Mouse (Mus musculus) MEL (cell line): Measurements from ENCODE around the gene Wdr31. TPM values are rescaled to one million over a fixed set of nuclear protein-coding genes. Genes with fewer than 3 reads are reported as not detected.

Experiments used
- DNase-seq: peaks from one replicate; pipeline ENCODE4 v3.0.0; 2011; ENCODE audit warnings: low read depth, low spot score
- H3K27ac ChIP-seq: 2 replicates; pipeline ENCODE4 v1.5.1; 2012; ENCODE audit warnings: low read depth, mild to moderate bottlenecking, control low read depth, low read length, moderate library complexity; ENCODE audit not compliant: control insufficient read depth
- H3K27me3 ChIP-seq, 2 experiments: fragments of 150-350 bp in 1 of 2; sonication (generic) in 1 of 2; 2 replicates each; pipeline ENCODE4 v1.6.1; 2012; ENCODE audit warnings: low read length in 2 of 2, mild to moderate bottlenecking in 2 of 2, improper control_type of control experiment in 1 of 2, moderate library complexity in 1 of 2; ENCODE audit not compliant: insufficient read depth in 2 of 2, control insufficient read depth in 1 of 2
- H3K36me3 ChIP-seq, 2 experiments: 2 replicates each; pipeline ENCODE4 v1.6.1; 2012 to 2014; ENCODE audit warnings: low read length in 2 of 2, improper control_type of control experiment in 1 of 2, inconsistent platforms in 1 of 2, mild to moderate bottlenecking in 1 of 2; ENCODE audit not compliant: insufficient read depth in 2 of 2, control insufficient read depth in 1 of 2
- H3K4me1 ChIP-seq, 2 experiments: fragments of 150-350 bp in 1 of 2; sonication (generic) in 1 of 2; 2 replicates each; pipeline ENCODE4 v1.6.1; 2012; ENCODE audit warnings: low read length in 2 of 2, improper control_type of control experiment in 1 of 2, mild to moderate bottlenecking in 1 of 2; ENCODE audit not compliant: insufficient read depth in 2 of 2, control insufficient read depth in 1 of 2
- H3K4me3 ChIP-seq, 2 experiments: fragments of 150-350 bp in 1 of 2; sonication (generic) in 1 of 2; 2 replicates each; pipeline ENCODE4 v1.5.1; 2012; ENCODE audit warnings: low read depth in 2 of 2, low read length in 2 of 2, mild to moderate bottlenecking in 2 of 2, moderate library complexity in 2 of 2, control low read depth in 1 of 2, improper control_type of control experiment in 1 of 2; ENCODE audit not compliant: control insufficient read depth in 1 of 2, insufficient read depth in 1 of 2
- H3K79me2 ChIP-seq: 2 replicates; pipeline ENCODE4 v1.6.1; 2012; ENCODE audit warnings: mild to moderate bottlenecking, low read length, moderate library complexity; ENCODE audit not compliant: control insufficient read depth, poor library complexity, insufficient read depth
- H3K9ac ChIP-seq: 2 replicates; pipeline ENCODE4 v1.6.1; 2012; ENCODE audit warnings: low read depth, mild to moderate bottlenecking, control low read depth, low read length, moderate library complexity; ENCODE audit not compliant: control insufficient read depth, poor library complexity, severe bottlenecking
- H3K9me3 ChIP-seq: fragments of 150-350 bp; sonication (generic); replicated peaks from 2 replicates; pipeline ENCODE4 v1.6.1; 2012; ENCODE audit warnings: mild to moderate bottlenecking, low read length, improper control_type of control experiment, moderate library complexity; ENCODE audit not compliant: insufficient read depth
- BHLHE40 ChIP-seq: IDR thresholded peaks from 2 replicates; pipeline ENCODE4 v1.6.1; 2012; ENCODE audit warnings: low read depth, mild to moderate bottlenecking, inconsistent platforms, low read length, improper control_type of control experiment, borderline replicate concordance
- CHD1 ChIP-seq: IDR thresholded peaks from 2 replicates; pipeline ENCODE4 v1.6.1; 2012; ENCODE audit warnings: low read depth, mild to moderate bottlenecking, inconsistent platforms, low read length, improper control_type of control experiment
- CHD2 ChIP-seq: IDR thresholded peaks from 2 replicates; pipeline ENCODE4 v1.6.1; 2011; ENCODE audit warnings: low read length, improper control_type of control experiment
- CTCF ChIP-seq, 3 experiments: IDR thresholded peaks in 2 of 3; conservative IDR thresholded peaks in 1 of 3; 2 replicates each; pipeline ENCODE4 v1.5.1; 2011 to 2012; ENCODE audit warnings: low read length in 3 of 3, low read depth in 2 of 3, mild to moderate bottlenecking in 2 of 3, improper control_type of control experiment in 1 of 3, inconsistent platforms in 1 of 3, mixed read lengths in 1 of 3, moderate library complexity in 1 of 3; ENCODE audit not compliant: control insufficient read depth in 1 of 3, insufficient read depth in 1 of 3, poor library complexity in 1 of 3, severe bottlenecking in 1 of 3
- E2F4 ChIP-seq: IDR thresholded peaks from 2 replicates; pipeline ENCODE4 v1.6.1; 2011; ENCODE audit warnings: low read depth, low read length, improper control_type of control experiment, borderline replicate concordance
- ELF1 ChIP-seq: IDR thresholded peaks from 2 replicates; pipeline ENCODE4 v1.6.1; 2014; ENCODE audit warnings: low read depth, mild to moderate bottlenecking, inconsistent platforms, low read length, improper control_type of control experiment, moderate library complexity
- ETS1 ChIP-seq: IDR thresholded peaks from 2 replicates; pipeline ENCODE4 v1.6.1; 2012; ENCODE audit warnings: low read depth, mild to moderate bottlenecking, inconsistent platforms, low read length, improper control_type of control experiment, moderate library complexity
- KAT2A ChIP-seq: conservative IDR thresholded peaks from 2 replicates; pipeline ENCODE4 v1.6.1; 2012; ENCODE audit warnings: low read depth, low read length, improper control_type of control experiment, inconsistent platforms
- MAX ChIP-seq: IDR thresholded peaks from 2 replicates; pipeline ENCODE4 v1.6.1; 2011; ENCODE audit warnings: low read length, improper control_type of control experiment
- MAZ ChIP-seq: IDR thresholded peaks from 2 replicates; pipeline ENCODE4 v1.6.1; 2012; ENCODE audit warnings: low read depth, mild to moderate bottlenecking, inconsistent platforms, low read length, improper control_type of control experiment
- MXI1 ChIP-seq: IDR thresholded peaks from 2 replicates; pipeline ENCODE4 v1.6.1; 2011; ENCODE audit warnings: mild to moderate bottlenecking, low read depth, low read length, improper control_type of control experiment
- MYB ChIP-seq: IDR thresholded peaks from 2 replicates; pipeline ENCODE4 v1.6.1; 2011; ENCODE audit warnings: mild to moderate bottlenecking, low read depth, low read length, improper control_type of control experiment
- NRF1 ChIP-seq: IDR thresholded peaks from 2 replicates; pipeline ENCODE4 v1.6.1; 2014; ENCODE audit warnings: low read depth, mild to moderate bottlenecking, inconsistent platforms, low read length, improper control_type of control experiment, moderate library complexity; ENCODE audit not compliant: poor library complexity, insufficient read depth, severe bottlenecking
- POLR2A ChIP-seq, 2 experiments: IDR thresholded peaks; 2 replicates each; pipeline ENCODE4 v1.6.1; 2011 to 2012; ENCODE audit warnings: low read length in 2 of 2, mild to moderate bottlenecking in 2 of 2, control low read depth in 1 of 2, improper control_type of control experiment in 1 of 2, low read depth in 1 of 2, moderate library complexity in 1 of 2; ENCODE audit not compliant: control insufficient read depth in 1 of 2, insufficient read depth in 1 of 2, poor library complexity in 1 of 2
- POLR2AphosphoS2 ChIP-seq: IDR thresholded peaks from 2 replicates; pipeline ENCODE4 v1.6.1; 2011; ENCODE audit warnings: low read length, improper control_type of control experiment
- POLR2AphosphoS5 ChIP-seq: IDR thresholded peaks from 2 replicates; pipeline ENCODE4 v1.6.1; 2012; ENCODE audit warnings: low read depth, borderline replicate concordance, mild to moderate bottlenecking, inconsistent platforms, low read length, moderate library complexity, mixed read lengths
- RAD21 ChIP-seq: IDR thresholded peaks from 2 replicates; pipeline ENCODE4 v1.6.1; 2011; ENCODE audit warnings: mild to moderate bottlenecking, low read depth, low read length, improper control_type of control experiment
- SIN3A ChIP-seq: IDR thresholded peaks from 2 replicates; pipeline ENCODE4 v1.6.1; 2012; ENCODE audit warnings: low read length, improper control_type of control experiment, inconsistent platforms
- SMC3 ChIP-seq: IDR thresholded peaks from 2 replicates; pipeline ENCODE4 v1.6.1; 2011; ENCODE audit warnings: low read depth, low read length, improper control_type of control experiment
- TBP ChIP-seq: IDR thresholded peaks from 2 replicates; pipeline ENCODE4 v1.8.0; 2011; ENCODE audit warnings: low read depth, low read length, improper control_type of control experiment
- TCF12 ChIP-seq: IDR thresholded peaks from 2 replicates; pipeline ENCODE4 v1.6.1; 2014; ENCODE audit warnings: low read depth, mild to moderate bottlenecking, inconsistent platforms, low read length, improper control_type of control experiment, moderate library complexity
- ZC3H11A ChIP-seq: IDR thresholded peaks from 2 replicates; pipeline ENCODE4 v1.6.1; 2012; ENCODE audit warnings: low read depth, mild to moderate bottlenecking, inconsistent platforms, low read length, improper control_type of control experiment
- ZKSCAN1 ChIP-seq: IDR thresholded peaks from 2 replicates; pipeline ENCODE4 v1.6.1; 2012; ENCODE audit warnings: low read depth, mild to moderate bottlenecking, inconsistent platforms, low read length, improper control_type of control experiment, moderate library complexity
- ZMIZ1 ChIP-seq: IDR thresholded peaks from 2 replicates; pipeline ENCODE4 v1.6.1; 2012; ENCODE audit warnings: low read depth, mild to moderate bottlenecking, inconsistent platforms, low read length, improper control_type of control experiment, moderate library complexity
- ZNF384 ChIP-seq: IDR thresholded peaks from 2 replicates; pipeline ENCODE4 v1.6.1; 2012; ENCODE audit warnings: low read depth, mild to moderate bottlenecking, inconsistent platforms, low read length, improper control_type of control experiment
- polyA plus RNA-seq, 2 experiments: library from polyadenylated mRNA; stranded (reverse) in 1 of 2; unstranded in 1 of 2; fragments of >175 nt in 1 of 2; fragments of >200 nt in 1 of 2; gene quantifications; 2 replicates each; pipeline versions ENCODE4 v1.2.1 to v1.2.4; 2012; ENCODE audit warnings: low replicate concordance in 2 of 2, low read depth in 1 of 2; ENCODE audit not compliant: insufficient read length in 2 of 2, insufficient read depth in 1 of 2, missing spikeins in 1 of 2
- total RNA-seq: library from RNA; depleted of rRNA; stranded (reverse); fragments of 300-350 nt; gene quantifications from 2 replicates; pipeline ENCODE4 v1.2.3, GENCODE M21; 2012

Wdr31 gene
- total and polyA plus RNA-seq, 3 experiments, result 0.91 to 1.9 TPM; not detected in 1

- Histone ChIP-seq H3K27ac (no peak overlapping the region), H3K9ac (no peak overlapping the region), H3K27me3 (no peaks in the 10 kb centered on the region), H3K9me3 (no peaks in the 10 kb centered on the region), H3K79me2 (peaks cover 1% of the 10 kb centered on the region; the same call in 1 of the 2 replicates), H3K4me3 (no peak overlapping the region), H3K4me1 (peaks cover 7 to 9% of the 10 kb centered on the region in 2 experiments; a peak in 3 of 4 replicates), H3K36me3 (peaks cover 6% of the 10 kb centered on the region in 2 experiments)
- TF ChIP-seq MXI1, result no peak
- TF ChIP-seq BHLHE40, result no peak
- TF ChIP-seq ZC3H11A, result peak; percentile 58
- TF ChIP-seq RAD21, result peak; percentile 77
- 0 out of 4 replicates have a peak, but pooled peaks of 1 of the 2 experiments have one; percentile 11 for TF ChIP-seq POLR2A (IDR thresholded peaks at IDR 0.05; ENCODE audit: control insufficient read depth in 1 of 2, insufficient read depth in 1 of 2, low read depth in 1 of 2, low read length in 2 of 2, poor library complexity in 1 of 2)
- TF ChIP-seq ETS1, result no peak
- peak; percentile 70 for TF ChIP-seq SMC3
- no peak for TF ChIP-seq ZNF384
- TF ChIP-seq POLR2AphosphoS2, result 0 out of 2 replicates have a peak, but pooled peaks have one; percentile 18
- TF ChIP-seq CHD1, result no peak
- TF ChIP-seq ELF1, result no peak
- TF ChIP-seq MYB, result no peak
- TF ChIP-seq CTCF (IDR thresholded peaks at IDR 0.05 in 2 of 3, conservative IDR thresholded peaks at IDR 0.05 in 1 of 3; ENCODE audit: control insufficient read depth in 1 of 3, insufficient read depth in 1 of 3, low read depth in 2 of 3, low read length in 3 of 3, poor library complexity in 1 of 3, severe bottlenecking in 1 of 3), result peak in 2 of 3 experiments; percentile 37 to 76; a peak in 4 of 6 replicates
- TF ChIP-seq SIN3A, result no peak
- DNase-seq, result peak; percentile 67
These were observed 36.1 kb upstream of the Wdr31 start for GRCm38 (mm10) chr4:62506798-62507197.

DNA sequence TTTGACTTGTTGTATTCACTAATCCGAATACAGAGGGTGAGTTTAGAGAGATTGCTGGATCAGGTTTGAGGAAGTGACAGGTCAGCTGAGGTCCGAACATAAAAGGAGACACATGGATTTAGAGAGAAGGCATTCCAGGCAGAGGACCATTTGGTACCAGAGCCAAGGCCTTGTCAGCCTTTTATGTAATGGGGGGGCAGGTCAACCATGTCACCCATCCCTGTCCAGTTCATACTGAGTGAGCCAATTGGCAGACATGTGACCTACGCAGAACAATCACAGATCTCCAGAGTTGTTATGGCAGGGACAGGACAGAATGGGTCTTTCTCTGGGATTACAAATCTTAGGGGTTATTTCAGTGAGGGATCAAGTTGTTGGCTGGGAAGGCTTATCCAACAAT, 35.3 kb upstream of the Wdr31 start:
- TF ChIP-seq BHLHE40 (no peak), POLR2A (IDR thresholded peaks at IDR 0.05; ENCODE audit: control insufficient read depth in 1 of 2, insufficient read depth in 1 of 2, low read depth in 1 of 2, low read length in 2 of 2, poor library complexity in 1 of 2) (peak in 1 of 2 experiments; percentile 43; a peak in 1 of 4 replicates), MAZ (no peak), TBP (no peak), NRF1 (no peak), POLR2AphosphoS2 (no peak; the same call in 1 of the 2 replicates), CHD1 (no peak), KAT2A (no peak), ZKSCAN1 (no peak), CTCF (IDR thresholded peaks at IDR 0.05 in 2 of 3, conservative IDR thresholded peaks at IDR 0.05 in 1 of 3; ENCODE audit: control insufficient read depth in 1 of 3, insufficient read depth in 1 of 3, low read depth in 2 of 3, low read length in 3 of 3, poor library complexity in 1 of 3, severe bottlenecking in 1 of 3) (no peak), CHD2 (no peak), ZNF384 (no peak), MAX (no peak), E2F4 (no peak), POLR2AphosphoS5 (0 out of 2 replicates have a peak, but pooled peaks have one; percentile 1), TCF12 (no peak), MXI1 (peak; percentile 3; the same call in 1 of the 2 replicates), ZMIZ1 (peak; percentile 25; the same call in 1 of the 2 replicates)
- Histone ChIP-seq H3K79me2 (peaks cover 1% of the 10 kb centered on the region; the same call in 1 of the 2 replicates), H3K9ac (no peak overlapping the region), H3K9me3 (no peaks in the 10 kb centered on the region), H3K36me3 (peaks cover 6 to 10% of the 10 kb centered on the region in 2 experiments), H3K27ac (no peak overlapping the region), H3K4me1 (peaks cover 7 to 13% of the 10 kb centered on the region in 2 experiments; a peak in 3 of 4 replicates), H3K27me3 (no peaks in the 10 kb centered on the region), H3K4me3 (no peak overlapping the region)
- DNase-seq, result no peak
